Mouse (Mus musculus): ENCODE measurements around the gene Gm49403.

DNA sequence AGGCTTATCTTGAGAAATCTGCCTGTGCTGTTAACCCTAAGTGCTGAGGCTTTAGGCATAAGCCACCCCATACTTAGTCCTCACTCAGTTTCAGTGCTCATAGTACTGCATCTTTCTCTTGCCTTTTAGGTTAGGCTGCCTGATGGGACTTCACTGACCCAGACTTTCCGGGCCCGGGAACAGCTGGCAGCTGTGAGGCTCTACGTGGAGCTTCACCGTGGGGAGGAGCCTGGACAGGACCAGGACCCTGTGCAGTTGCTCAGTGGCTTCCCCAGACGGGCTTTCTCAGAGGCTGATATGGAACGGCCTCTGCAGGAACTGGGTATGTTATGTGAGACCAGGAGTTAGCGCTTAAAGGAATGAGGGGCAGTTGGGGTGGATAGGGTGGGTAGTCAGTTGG lies 8.7 kb upstream of the Gm49403 start:
- no peak for TF ChIP-seq CTCF (IDR thresholded peaks at IDR 0.05; ENCODE audit: borderline replicate concordance, insufficient read depth, low read length)
- no peak for TF ChIP-seq POLR2A (IDR thresholded peaks at IDR 0.05; ENCODE audit: low read depth, low read length)
